Mouse (Mus musculus) midbrain, embryonic 13.5 days (tissue): ENCODE data around the gene Nkapd1. TPM values are rescaled to one million over a fixed set of nuclear protein-coding genes. Genes with fewer than 3 reads are reported as not detected.

Experiments
- ATAC-seq: fragments of 200-750 bp; cut with Nextera tagmentation; 2 replicates; pipeline ENCODE4 v1.8.0; 2017; ENCODE audit warnings: mild to moderate bottlenecking, moderate TSS enrichment, moderate library complexity
- H3K27ac ChIP-seq: fragments of 300-500 bp; sonication (generic); 2 replicates; pipeline ENCODE4 v1.5.1; 2015; ENCODE audit warnings: inconsistent platforms, mild to moderate bottlenecking, moderate library complexity
- H3K27me3 ChIP-seq: fragments of 300-500 bp; sonication (generic); 2 replicates; pipeline ENCODE4 v1.6.1; 2015; ENCODE audit warnings: mild to moderate bottlenecking, inconsistent platforms
- H3K36me3 ChIP-seq: fragments of 300-500 bp; sonication (generic); 2 replicates; pipeline ENCODE4 v1.6.1; 2015; ENCODE audit warnings: mild to moderate bottlenecking, inconsistent platforms
- H3K4me1 ChIP-seq: fragments of 300-500 bp; sonication (generic); replicated peaks from 2 replicates; pipeline ENCODE4 v1.6.1; 2015; ENCODE audit warnings: inconsistent platforms
- H3K4me2 ChIP-seq: fragments of 300-500 bp; sonication (generic); replicated peaks from 2 replicates; pipeline ENCODE4 v1.6.1; 2015; ENCODE audit warnings: moderate library complexity, mild to moderate bottlenecking, inconsistent platforms
- H3K4me3 ChIP-seq: fragments of 300-500 bp; sonication (generic); replicated peaks from 2 replicates; pipeline ENCODE4 v1.5.1; 2015; ENCODE audit warnings: mild to moderate bottlenecking, inconsistent platforms
- H3K9ac ChIP-seq: fragments of 300-500 bp; sonication (generic); replicated peaks from 2 replicates; pipeline ENCODE4 v1.6.1; 2015; ENCODE audit warnings: mild to moderate bottlenecking, inconsistent platforms
- H3K9me3 ChIP-seq: fragments of 300-500 bp; sonication (generic); 2 replicates; pipeline ENCODE4 v1.6.1; 2016; ENCODE audit warnings: mild to moderate bottlenecking, inconsistent platforms
- WGBS: fragments of 180-500 bp; shearing (Covaris S2); methylation state at CpG from one replicate; pipeline ENCODE4 v1.1.7; 2015; 5-methylcytosine and 5-hydroxymethylcytosine counted together
- polyA plus RNA-seq: library from polyadenylated mRNA; unstranded; fragments of >200 nt; fragmentation: Nextera tagmentation; extraction: Ambion mirVana; gene quantifications from 2 replicates; pipeline ENCODE4 v1.2.1, GENCODE M21; 2015

Nkapd1 gene
- polyA plus RNA-seq, 1 experiment from 2014 or later = 23.8 TPM

GRCm38 (mm10) chr9:50594794-50595417 lies 22.4 kb downstream of the Nkapd1 start:
- Histone ChIP-seq H3K36me3 (peaks cover 49% of the 10 kb centered on the region), H3K4me3 (no peak overlapping the region), H3K9ac (no peak overlapping the region), H3K27me3 (no peaks in the 10 kb centered on the region), H3K9me3 (no peaks in the 10 kb centered on the region), H3K4me2 (no peak overlapping the region), H3K27ac (no peak overlapping the region), H3K4me1 (no peaks in the 10 kb centered on the region)
- 82% methylated on average over 12 of the region's 12 CpGs for WGBS
- no peak for ATAC-seq

GRCm38 (mm10) chr9:50593544-50593943 lies 23.7 kb downstream of the Nkapd1 start:
- no peaks in the 10 kb centered on the region for H3K9me3 ChIP-seq
- ATAC-seq = no peak
- H3K4me3 ChIP-seq = no peak overlapping the region
- no peak overlapping the region for H3K4me2 ChIP-seq
- no peak overlapping the region for H3K27ac ChIP-seq
- 86% methylated on average over 3 of the region's 3 CpGs for WGBS
- peaks cover 36% of the 10 kb centered on the region for H3K36me3 ChIP-seq
- H3K27me3 ChIP-seq = no peaks in the 10 kb centered on the region
- no peak overlapping the region for H3K9ac ChIP-seq
- H3K4me1 ChIP-seq = no peaks in the 10 kb centered on the region

GRCm38 (mm10) chr9:50592955-50593354 lies 24.3 kb downstream of the Nkapd1 start:
- Histone ChIP-seq H3K9me3 (no peaks in the 10 kb centered on the region), H3K4me3 (no peak overlapping the region), H3K4me1 (no peaks in the 10 kb centered on the region), H3K27me3 (no peaks in the 10 kb centered on the region), H3K9ac (no peak overlapping the region), H3K27ac (no peak overlapping the region), H3K4me2 (no peak overlapping the region), H3K36me3 (peaks cover 30% of the 10 kb centered on the region)
- WGBS = 91% methylated on average over 9 of the region's 9 CpGs
- no peak for ATAC-seq

- WGBS = 83% methylated on average over 10 of the region's 10 CpGs
- no peak for ATAC-seq
- Histone ChIP-seq H3K4me2 (no peak overlapping the region), H3K27me3 (no peaks in the 10 kb centered on the region), H3K4me3 (no peak overlapping the region), H3K36me3 (peaks cover 12% of the 10 kb centered on the region), H3K27ac (no peak overlapping the region), H3K9me3 (no peaks in the 10 kb centered on the region), H3K4me1 (no peaks in the 10 kb centered on the region), H3K9ac (no peak overlapping the region)
Measured at GRCm38 (mm10) chr9:50590856-50591518, 26.3 kb downstream of the Nkapd1 start.

GRCm38 (mm10) chr9:50586955-50587354 lies 30.3 kb downstream of the Nkapd1 start:
- Histone ChIP-seq H3K9me3 (no peaks in the 10 kb centered on the region), H3K36me3 (no peaks in the 10 kb centered on the region), H3K4me2 (no peak overlapping the region), H3K27ac (no peak overlapping the region), H3K4me1 (no peaks in the 10 kb centered on the region), H3K9ac (no peak overlapping the region), H3K27me3 (no peaks in the 10 kb centered on the region), H3K4me3 (no peak overlapping the region)
- WGBS = 77% methylated on average over 4 of the region's 4 CpGs
- ATAC-seq = no peak

GRCm38 (mm10) chr9:50585145-50585818 lies 32.0 kb downstream of the Nkapd1 start:
- H3K9ac ChIP-seq = no peak overlapping the region
- no peaks in the 10 kb centered on the region for H3K36me3 ChIP-seq
- ATAC-seq = no peak
- WGBS = 87% methylated on average over 6 of the region's 6 CpGs
- no peaks in the 10 kb centered on the region for H3K9me3 ChIP-seq
- H3K4me3 ChIP-seq = no peak overlapping the region
- no peaks in the 10 kb centered on the region for H3K27me3 ChIP-seq
- H3K27ac ChIP-seq = no peak overlapping the region
- H3K4me2 ChIP-seq = no peak overlapping the region
- 0 out of 2 replicates have a peak, but pooled peaks cover 3% of the 10 kb centered on the region for H3K4me1 ChIP-seq

GRCm38 (mm10) chr9:50580370-50580769 lies 36.9 kb downstream of the Nkapd1 start:
- H3K27ac ChIP-seq = no peak overlapping the region
- H3K4me2 ChIP-seq = no peak overlapping the region
- H3K27me3 ChIP-seq = no peaks in the 10 kb centered on the region
- H3K4me3 ChIP-seq = no peak overlapping the region
- ATAC-seq = no peak
- no peak overlapping the region for H3K9ac ChIP-seq
- H3K36me3 ChIP-seq = no peaks in the 10 kb centered on the region
- 16% methylated on average over 4 of the region's 4 CpGs for WGBS
- no peaks in the 10 kb centered on the region for H3K9me3 ChIP-seq
- H3K4me1 ChIP-seq = 0 out of 2 replicates have a peak, but pooled peaks cover 3% of the 10 kb centered on the region

GRCm38 (mm10) chr9:50569599-50570525 lies 47.4 kb downstream of the Nkapd1 start:
- 83% methylated on average over 10 of the region's 10 CpGs for WGBS
- Histone ChIP-seq H3K9me3 (no peaks in the 10 kb centered on the region), H3K4me2 (no peak overlapping the region), H3K4me1 (no peaks in the 10 kb centered on the region), H3K9ac (no peak overlapping the region), H3K4me3 (no peak overlapping the region), H3K36me3 (no peaks in the 10 kb centered on the region), H3K27me3 (no peaks in the 10 kb centered on the region), H3K27ac (no peak overlapping the region)
- no peak for ATAC-seq

GRCm38 (mm10) chr9:50567881-50568280 lies 49.4 kb downstream of the Nkapd1 start:
- no peak for ATAC-seq
- no peaks in the 10 kb centered on the region for H3K36me3 ChIP-seq
- no peak overlapping the region for H3K9ac ChIP-seq
- no peaks in the 10 kb centered on the region for H3K9me3 ChIP-seq
- 84% methylated on average over 2 of the region's 2 CpGs for WGBS
- H3K4me2 ChIP-seq = no peak overlapping the region
- no peaks in the 10 kb centered on the region for H3K4me1 ChIP-seq
- H3K27ac ChIP-seq = no peak overlapping the region
- H3K27me3 ChIP-seq = no peaks in the 10 kb centered on the region
- H3K4me3 ChIP-seq = no peak overlapping the region

- Histone ChIP-seq H3K4me2 (no peak overlapping the region), H3K9me3 (no peaks in the 10 kb centered on the region), H3K27me3 (no peaks in the 10 kb centered on the region), H3K4me1 (no peaks in the 10 kb centered on the region), H3K4me3 (no peak overlapping the region), H3K27ac (no peak overlapping the region), H3K9ac (no peak overlapping the region), H3K36me3 (no peaks in the 10 kb centered on the region)
- WGBS = 88% methylated on average over 4 of the region's 4 CpGs
- ATAC-seq = no peak
Measured at GRCm38 (mm10) chr9:50567372-50567771, 49.9 kb downstream of the Nkapd1 start.

GRCm38 (mm10) chr9:50565940-50566339 lies 51.3 kb downstream of the Nkapd1 start:
- H3K4me1 ChIP-seq = no peaks in the 10 kb centered on the region
- peaks cover 5% of the 10 kb centered on the region; the same call in 1 of the 2 replicates for H3K36me3 ChIP-seq
- H3K4me2 ChIP-seq = no peak overlapping the region
- no peak overlapping the region for H3K9ac ChIP-seq
- 87% methylated on average over 4 of the region's 4 CpGs for WGBS
- H3K27ac ChIP-seq = no peak overlapping the region
- H3K4me3 ChIP-seq = no peak overlapping the region
- ATAC-seq = no peak
- no peaks in the 10 kb centered on the region for H3K27me3 ChIP-seq
- H3K9me3 ChIP-seq = peaks cover 2% of the 10 kb centered on the region; the same call in 1 of the 2 replicates
